Mouse (Mus musculus) G1E-ER4 (cell line): ENCODE data around the gene Camkmt. TPM values are rescaled to one million over a fixed set of nuclear protein-coding genes. Genes with fewer than 3 reads are reported as not detected.

Source experiments
- GATA1 ChIP-seq: IDR thresholded peaks from one replicate; pipeline ENCODE4 v1.8.0; 2012; ENCODE audit warnings: low read length, inconsistent platforms
- polyA plus RNA-seq: library from polyadenylated mRNA; stranded (reverse); fragments of >175 nt; gene quantifications from 2 replicates; pipeline ENCODE4 v1.2.3, GENCODE M21; 2012

Camkmt gene
- polyA plus RNA-seq: 1.9 and 2.5 TPM in 2 replicates

DNA sequence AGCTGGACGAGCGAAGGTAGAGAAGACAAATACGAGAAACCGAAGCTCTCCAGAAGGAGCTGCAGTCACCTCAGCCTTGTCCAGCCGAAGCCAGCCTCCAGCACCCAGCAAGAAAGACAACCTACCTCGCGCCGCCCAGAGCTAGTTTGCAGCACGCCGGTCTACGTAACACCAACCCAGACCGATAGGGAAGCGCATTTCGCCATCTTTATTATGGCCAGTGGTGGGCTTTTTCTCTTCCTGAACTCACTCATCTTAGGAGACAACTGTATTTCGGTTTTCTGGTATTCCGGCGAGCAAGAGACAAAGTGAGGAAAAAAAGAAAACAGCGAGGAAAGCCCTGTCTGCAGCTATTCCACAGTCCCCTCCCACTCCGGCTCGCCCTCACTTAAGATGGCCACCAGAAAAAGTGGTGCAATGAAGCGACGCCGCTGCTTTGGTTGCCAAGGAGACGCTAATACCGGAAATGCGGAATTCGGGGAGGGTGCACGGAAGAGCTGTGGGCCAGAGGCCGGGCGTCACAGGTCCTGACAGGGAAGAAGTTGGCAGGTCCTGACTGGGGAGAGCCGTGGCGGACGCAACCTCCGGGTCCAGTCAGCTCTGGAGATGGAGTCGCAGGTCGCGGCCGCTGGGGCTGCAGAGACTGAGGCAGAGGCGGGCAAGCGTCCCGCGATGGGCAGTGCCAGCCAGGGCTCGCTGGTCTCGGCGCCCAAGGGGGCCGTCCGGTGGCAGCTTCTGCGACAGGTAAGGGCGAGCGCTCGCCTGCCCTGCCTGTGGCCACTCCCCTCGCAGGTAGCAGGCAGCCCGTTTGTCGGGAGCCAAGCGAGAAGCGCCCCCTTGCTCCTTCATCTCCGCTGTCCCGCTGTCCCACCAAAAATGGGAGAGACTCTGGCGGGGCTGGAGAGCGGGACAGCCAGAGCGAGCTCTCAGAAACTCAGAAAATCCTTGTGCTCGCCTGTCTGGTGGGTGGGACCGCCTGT is at the start of gene Camkmt, which contains the start of gene Prepl:
TSS of gene Camkmt (plus strand) at position 433 of the 980 bp plus-strand sequence.
TSS of gene Prepl (minus strand) at position 122 of the 980 bp plus-strand sequence.
- no peak for TF ChIP-seq GATA1

DNA sequence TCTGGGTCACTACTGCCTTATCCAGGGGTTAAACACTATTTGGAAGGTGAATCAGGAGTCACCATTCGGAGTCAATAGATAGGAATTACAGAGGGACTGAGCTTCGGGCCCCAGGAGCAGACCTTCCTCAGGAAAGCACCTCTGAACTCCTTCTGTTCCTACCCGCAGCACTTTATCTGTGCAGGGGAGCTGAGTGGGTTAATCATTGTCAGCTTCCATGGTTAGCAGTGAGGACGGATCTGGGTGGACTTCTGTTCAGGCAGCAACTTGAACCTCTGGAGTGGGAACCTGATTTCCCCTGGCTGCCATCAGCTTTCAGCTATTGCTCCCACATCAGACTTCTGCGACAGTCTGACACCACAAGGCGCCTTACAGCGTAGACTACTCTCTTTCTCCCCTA is 49.4 kb upstream of the Camkmt start:
- TF ChIP-seq GATA1: no peak

DNA sequence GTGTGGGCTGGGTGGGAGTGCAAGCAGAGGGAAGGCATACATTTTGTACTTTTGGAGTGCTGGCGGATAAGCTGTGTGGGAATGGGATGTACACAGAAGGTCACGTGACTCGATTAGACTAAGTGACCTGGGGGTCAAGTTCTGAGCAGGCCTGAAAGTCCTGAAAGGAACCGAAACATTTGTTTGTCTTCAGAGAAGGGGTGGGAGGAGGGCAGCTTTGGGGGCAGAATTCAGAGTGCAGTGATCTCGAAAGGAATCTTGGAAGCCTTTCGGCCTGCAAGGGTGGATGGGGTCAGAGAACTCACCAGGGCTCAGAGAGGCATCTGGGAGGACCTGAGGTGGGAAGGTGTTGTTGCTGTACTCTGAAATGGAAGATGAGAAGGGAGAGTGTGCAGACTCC is 47.9 kb upstream of the Camkmt start:
- TF ChIP-seq GATA1: no peak

DNA sequence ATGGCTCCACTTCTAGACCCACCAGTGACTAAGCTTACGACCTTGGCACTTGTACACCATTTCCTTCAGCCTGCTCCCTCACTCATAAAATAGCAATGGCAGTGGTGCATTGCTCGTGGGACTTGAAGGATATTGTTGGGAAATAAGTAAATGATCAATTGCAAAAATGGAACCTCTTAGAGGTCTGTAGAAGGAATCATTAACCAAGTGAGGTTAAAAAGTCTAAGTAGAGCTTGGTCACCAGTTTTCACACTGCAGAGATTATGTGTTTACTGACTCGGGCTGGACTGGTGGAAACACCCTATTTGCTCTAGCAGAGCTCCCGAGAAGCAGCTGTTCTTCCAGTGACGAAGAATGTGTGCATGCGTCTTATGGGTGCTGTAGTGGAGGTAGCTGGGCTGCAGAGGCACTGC is 46.9 kb upstream of the Camkmt start:
- TF ChIP-seq GATA1: no peak

DNA sequence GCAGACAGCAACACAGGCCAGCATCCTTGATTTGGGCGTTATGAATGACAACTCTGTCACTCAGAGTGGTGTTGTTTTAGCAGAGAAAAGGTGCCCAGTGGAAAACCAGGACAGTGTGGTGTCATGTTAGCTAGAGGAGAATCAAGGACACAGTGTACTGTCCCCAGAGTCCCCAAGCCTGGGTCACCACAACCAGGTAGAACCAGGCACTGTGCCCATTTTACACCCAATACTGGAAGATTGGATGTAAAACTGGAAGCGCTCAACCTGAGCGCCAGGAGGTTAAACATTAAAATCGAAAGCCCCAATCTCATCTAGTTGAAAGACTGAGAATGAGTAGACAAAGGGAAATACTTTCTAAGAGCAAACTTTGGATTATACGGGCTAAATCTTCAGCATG is 45.9 kb upstream of the Camkmt start:
- TF ChIP-seq GATA1: no peak

DNA sequence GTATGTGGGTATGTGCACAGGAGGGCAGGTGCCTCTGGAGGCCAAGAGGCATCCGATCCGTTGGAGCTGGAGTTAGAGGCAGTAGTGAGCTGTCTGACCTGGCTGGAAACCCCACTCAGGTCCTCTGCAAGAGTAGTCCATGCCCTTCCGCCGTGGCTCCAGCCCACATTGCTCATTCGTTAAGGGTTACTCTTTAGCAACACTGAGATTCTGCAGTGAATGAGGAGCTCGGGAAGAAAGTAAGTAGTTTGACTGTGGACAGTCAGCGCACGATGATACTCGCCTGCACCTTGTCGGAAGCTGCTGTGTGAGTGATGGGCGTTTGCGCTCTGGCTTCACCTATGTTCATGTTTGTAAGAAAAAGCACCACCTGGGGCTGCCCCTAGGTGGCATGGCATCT is 45.2 kb upstream of the Camkmt start:
- no peak for TF ChIP-seq GATA1

DNA sequence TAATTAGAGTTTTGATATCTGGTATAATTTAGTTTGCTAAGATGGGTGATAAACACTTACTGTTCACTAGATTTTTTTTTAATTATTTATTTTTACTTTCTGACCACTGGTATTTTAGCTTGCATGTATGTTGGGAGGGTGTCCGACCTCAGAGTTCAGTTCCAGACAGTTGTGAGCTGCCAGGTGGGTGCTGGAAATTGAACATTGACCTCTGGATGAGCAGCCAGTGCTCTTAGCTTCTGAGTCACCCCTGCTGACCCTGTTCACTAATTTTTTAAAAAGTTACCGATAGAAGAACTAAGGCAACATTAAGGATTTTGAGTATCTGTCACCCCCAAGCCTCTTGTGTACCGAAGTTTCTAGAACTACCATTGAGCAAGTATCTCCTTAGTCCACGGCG is 42.0 kb upstream of the Camkmt start:
- no peak for TF ChIP-seq GATA1

DNA sequence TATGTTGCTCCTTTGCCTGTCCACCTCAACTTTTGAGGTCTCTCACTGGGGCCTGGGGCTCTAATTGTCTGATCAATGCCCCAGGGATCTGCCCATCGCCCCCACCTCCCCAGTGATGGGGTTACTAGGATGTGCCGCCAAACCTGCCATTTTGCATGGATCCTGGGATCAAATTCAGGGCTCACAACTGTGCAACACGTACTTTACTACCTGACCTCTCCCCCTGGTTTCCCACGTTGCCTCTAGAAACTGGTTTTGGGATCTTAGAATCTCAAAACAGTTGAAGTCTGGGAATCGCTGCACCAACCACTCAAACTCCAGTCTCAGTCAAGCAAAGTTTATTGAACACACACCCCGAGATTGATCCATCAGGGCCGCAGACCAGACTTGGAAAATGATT is 32.1 kb upstream of the Camkmt start:
- no peak for TF ChIP-seq GATA1

DNA sequence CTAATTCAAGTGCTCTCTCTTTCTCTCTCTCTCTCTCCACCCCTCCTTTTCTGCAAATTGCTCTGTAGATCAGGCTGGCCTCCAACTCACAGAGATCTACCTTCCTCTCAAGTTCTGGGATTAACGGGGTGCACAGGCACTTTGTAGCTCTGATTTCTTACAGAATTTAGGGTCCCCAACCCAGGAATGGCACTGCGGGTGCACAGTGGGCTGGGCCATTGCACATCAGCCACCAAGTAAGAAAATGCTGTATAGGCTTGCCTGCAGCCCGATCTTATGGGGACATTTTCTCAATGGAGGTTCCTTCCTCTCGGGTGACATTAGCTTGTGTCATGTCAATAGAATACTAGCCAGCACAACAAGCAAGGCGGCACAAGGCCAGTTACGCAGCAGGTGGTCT is 31.2 kb upstream of the Camkmt start:
- no peak for TF ChIP-seq GATA1

DNA sequence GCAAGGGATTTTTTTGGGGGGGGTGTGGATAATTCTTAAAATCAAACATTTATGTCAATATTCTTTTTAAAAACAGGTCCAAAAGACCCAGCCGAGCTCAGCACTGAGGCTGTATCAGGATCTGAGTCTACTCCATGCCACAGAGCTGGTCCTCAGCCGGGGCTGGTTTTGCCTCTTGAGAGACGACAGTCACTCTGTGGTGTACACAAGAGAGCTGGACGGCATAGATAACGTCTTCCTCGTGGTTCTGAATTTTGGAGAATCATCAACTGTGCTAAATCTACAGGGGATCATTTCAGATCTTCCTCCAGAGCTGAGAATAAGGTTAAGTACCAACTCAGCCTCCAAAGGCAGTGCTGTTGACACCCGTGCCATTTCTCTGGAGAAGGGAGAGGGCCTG is 26.8 kb upstream of the Camkmt start:
- no peak for TF ChIP-seq GATA1

DNA sequence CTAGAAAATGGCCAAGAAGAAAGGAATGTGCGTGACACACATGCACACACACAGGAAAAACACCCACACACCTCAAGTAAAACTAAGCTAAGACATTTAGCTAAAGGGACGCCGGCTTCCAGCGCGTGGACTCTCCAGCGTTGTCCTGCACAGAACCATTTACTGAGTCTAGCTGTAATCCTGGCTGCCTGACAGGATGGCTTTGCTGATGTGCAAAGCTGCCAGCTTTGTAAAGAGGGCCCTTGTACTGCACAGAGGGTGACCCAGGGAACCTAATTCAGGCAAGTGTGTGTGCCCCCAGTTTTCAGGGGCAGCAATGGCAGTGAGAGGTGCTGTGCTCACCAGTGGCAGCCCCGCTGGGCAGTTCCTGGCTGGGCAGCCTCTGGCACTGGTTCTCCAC is 23.0 kb upstream of the Camkmt start:
- no peak for TF ChIP-seq GATA1

DNA sequence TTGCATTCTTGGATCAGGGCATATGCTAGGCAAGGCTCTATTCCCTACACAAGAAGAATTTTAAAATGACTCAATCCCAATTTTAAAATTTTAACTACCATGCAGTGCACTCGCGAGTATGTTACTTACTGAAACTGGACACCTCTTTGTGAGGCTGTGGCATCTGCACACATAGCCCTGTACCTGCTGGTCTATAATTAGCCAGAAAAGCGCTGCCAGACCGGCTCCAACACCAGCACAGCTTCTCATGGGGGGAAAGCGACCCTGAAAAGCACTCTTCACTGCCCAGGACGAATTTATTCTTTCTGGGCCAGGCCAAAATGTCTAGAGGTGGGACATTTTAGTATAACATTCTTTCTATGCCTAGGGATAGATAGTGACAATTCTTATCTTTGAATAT is 19.7 kb upstream of the Camkmt start:
- no peak for TF ChIP-seq GATA1

DNA sequence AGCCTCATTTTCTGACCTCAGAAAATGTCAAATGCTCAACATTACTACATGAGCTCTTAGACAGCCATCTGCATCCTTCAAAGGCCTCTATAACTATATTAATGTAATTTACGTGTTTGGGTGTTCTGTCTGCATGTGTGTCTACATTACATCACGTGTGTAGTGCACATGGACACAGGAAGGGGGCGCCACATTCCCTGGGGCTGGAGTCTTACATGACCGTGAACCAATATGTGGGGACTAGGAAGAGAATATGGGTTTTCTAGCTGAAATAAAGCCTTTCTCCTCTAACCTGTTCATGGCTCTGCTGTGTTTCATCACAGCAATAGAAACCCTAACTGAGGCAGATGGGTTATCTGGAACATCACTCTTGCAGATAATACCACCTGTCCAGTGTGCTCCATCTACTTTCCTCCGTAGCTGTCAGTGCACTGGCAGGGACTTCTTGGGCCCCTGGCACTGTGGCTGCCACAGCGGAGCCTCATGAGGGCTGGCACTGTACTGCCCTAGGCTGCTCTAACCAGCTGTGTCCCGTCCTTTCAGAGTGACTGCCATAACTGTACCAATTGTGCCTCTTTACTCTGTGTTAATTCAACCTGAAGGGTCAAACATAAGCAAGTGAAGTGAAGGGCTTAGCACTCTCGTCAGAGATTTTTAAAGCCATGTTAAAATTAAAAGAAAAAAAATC is 19.1 kb upstream of the Camkmt start:
- TF ChIP-seq GATA1: no peak

DNA sequence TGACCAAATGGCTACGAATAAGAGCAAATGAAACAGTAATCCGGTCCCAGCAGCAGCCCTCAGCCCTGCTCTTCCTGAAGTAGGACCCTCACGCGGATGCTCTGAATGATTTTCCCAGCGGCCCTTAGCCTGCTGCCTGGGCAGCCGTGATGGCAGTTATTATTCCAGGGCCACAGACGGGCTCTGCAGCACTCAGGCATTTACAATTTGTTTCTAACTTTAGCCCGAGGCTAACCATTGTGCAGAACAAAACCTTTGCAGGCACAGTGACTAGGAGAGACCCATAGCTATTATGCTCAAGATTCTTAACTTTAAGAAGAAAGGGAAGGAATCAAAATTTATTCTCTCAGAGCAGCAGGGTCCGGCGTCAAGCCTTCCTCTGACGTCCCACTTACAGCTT is 18.0 kb upstream of the Camkmt start:
- no peak for TF ChIP-seq GATA1

DNA sequence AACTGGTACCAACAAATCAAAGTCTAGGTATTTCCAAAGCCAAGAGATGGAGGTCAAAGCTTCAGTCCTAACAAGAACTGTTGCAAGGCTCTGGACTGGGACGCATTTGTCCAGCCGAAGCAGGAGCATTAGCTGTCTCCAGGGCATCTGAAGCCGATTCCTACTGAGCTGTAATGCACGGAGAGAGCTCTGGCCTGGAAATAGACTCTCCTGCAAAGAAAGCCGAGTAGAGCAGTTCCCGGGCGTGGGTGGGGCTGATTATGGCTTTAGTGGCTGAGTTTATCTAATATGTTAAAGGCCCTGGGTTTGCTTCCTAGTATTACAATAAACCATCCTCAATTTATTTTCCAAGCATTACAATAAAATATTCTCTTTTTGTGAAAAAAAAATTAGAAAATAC is 17.1 kb upstream of the Camkmt start:
- no peak for TF ChIP-seq GATA1

DNA sequence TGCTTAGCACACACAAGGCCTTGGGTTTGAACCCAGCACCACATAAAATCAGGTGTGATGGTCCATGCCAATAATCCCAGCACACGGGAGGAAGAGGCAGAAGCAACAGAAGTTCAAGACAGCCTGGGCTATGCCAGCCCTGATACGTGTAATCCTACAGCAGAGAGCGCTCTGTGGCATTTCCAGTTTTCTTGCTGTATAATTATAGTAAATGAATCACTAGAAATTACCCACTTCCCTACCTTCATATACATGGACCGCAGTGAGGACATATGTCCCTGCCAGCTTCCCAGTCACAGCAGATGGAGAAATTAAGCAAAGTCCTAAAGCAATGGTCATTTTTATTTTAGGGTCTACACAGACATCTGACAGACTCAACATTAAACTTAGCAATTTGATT is 16.3 kb upstream of the Camkmt start:
- TF ChIP-seq GATA1: no peak

DNA sequence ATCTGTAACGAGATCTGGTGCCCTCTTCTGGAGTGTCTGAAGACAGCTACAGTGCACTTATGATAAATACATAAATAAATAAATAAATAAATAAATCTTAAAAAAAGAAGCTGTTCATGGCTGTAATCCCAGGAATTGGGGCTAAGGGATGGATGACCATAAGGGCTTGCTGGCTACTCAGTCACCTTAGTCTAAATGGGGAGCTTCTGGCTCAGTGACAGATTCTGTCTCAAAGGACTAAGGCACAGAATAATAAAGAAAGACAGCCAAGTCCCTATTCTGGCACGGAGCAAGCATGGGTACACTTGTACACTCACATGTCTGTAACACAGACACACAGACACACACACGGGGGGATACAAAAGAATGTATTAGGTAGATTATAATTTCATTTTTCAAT is 11.1 kb upstream of the Camkmt start:
- TF ChIP-seq GATA1: no peak
